Mouse (Mus musculus) midbrain, embryonic 14.5 days (tissue): ENCODE measurements around the gene Cdan1. TPM values are rescaled to one million over a fixed set of nuclear protein-coding genes. Genes with fewer than 3 reads are reported as not detected.
A peak's percentile ranks its signal among the peaks of the same experiment; 100 is the strongest.

ENCODE experiments used
- ATAC-seq: fragments of 200-750 bp; cut with Nextera tagmentation; 2 replicates; pipeline ENCODE4 v1.8.0; 2017; ENCODE audit warnings: moderate number of reproducible peaks, moderate library complexity; ENCODE audit not compliant: low FRiP score, low TSS enrichment
- DNase-seq: peaks from one replicate; pipeline ENCODE4 v3.0.0-alpha.2; 2015
- H3K27ac ChIP-seq: fragments of 300-500 bp; sonication (generic); replicated peaks from 2 replicates; pipeline ENCODE4 v1.5.1; 2014; ENCODE audit warnings: mild to moderate bottlenecking, low read depth, low read length, moderate library complexity
- H3K27me3 ChIP-seq: fragments of 300-500 bp; sonication (generic); 2 replicates; pipeline ENCODE4 v1.6.1; 2014; ENCODE audit warnings: low read length, control low read depth, mixed read lengths; ENCODE audit not compliant: control insufficient read depth, insufficient read depth
- H3K36me3 ChIP-seq: fragments of 300-500 bp; sonication (generic); 2 replicates; pipeline ENCODE4 v1.6.1; 2014; ENCODE audit warnings: low read length, control low read depth; ENCODE audit not compliant: control insufficient read depth, insufficient read depth
- H3K4me1 ChIP-seq: fragments of 300-500 bp; sonication (generic); 2 replicates; pipeline ENCODE4 v1.6.1; 2014; ENCODE audit warnings: mild to moderate bottlenecking, antibody characterized with exemption, low read length, control low read depth; ENCODE audit not compliant: control insufficient read depth, insufficient read depth
- H3K4me2 ChIP-seq: fragments of 300-500 bp; sonication (generic); 2 replicates; pipeline ENCODE4 v1.6.1; 2014; ENCODE audit warnings: mild to moderate bottlenecking, low read length, moderate library complexity
- H3K4me3 ChIP-seq: fragments of 300-500 bp; sonication (generic); replicated peaks from 2 replicates; pipeline ENCODE4 v1.5.1; 2014; ENCODE audit warnings: low read depth, low read length
- H3K9ac ChIP-seq: fragments of 300-500 bp; sonication (generic); replicated peaks from 2 replicates; pipeline ENCODE4 v1.6.1; 2014; ENCODE audit warnings: mild to moderate bottlenecking, low read length, moderate library complexity
- H3K9me3 ChIP-seq: fragments of 300-500 bp; sonication (generic); 2 replicates; pipeline ENCODE4 v1.6.1; 2016; ENCODE audit warnings: low read length, control low read depth, mixed read lengths; ENCODE audit not compliant: control insufficient read depth
- WGBS: fragments of 180-500 bp; shearing (Covaris S2); extraction: QIAGEN DNeasy Blood & Tissue Kit; methylation state at CpG from one replicate; pipeline ENCODE4 v1.1.7; 2014; 5-methylcytosine and 5-hydroxymethylcytosine counted together
- polyA plus RNA-seq: library from polyadenylated mRNA; unstranded; fragments of >200 nt; fragmentation: Nextera tagmentation; extraction: Ambion mirVana; gene quantifications from 2 replicates; pipeline ENCODE4 v1.2.1, GENCODE M21; 2014

The Cdan1 gene
- polyA plus RNA-seq, result 7.6 and 7.7 TPM in 2 replicates

- peak within 1 kb of the TSS; percentile 93 for H3K27ac ChIP-seq
- peak; percentile 71 for ATAC-seq
- peak; percentile 74 for DNase-seq
- under 1% methylated on average over 70 of the region's 71 CpGs for WGBS
- no peaks in the 10 kb centered on the region for H3K36me3 ChIP-seq
- H3K4me2 ChIP-seq, result peak within 1 kb of the TSS; percentile 73
- H3K9ac ChIP-seq, result peak within 1 kb of the TSS; percentile 86
- peaks cover 10% of the 10 kb centered on the region for H3K4me1 ChIP-seq
- peak within 1 kb of the TSS; percentile 88 for H3K4me3 ChIP-seq
- H3K27me3 ChIP-seq, result no peaks in the 10 kb centered on the region
- no peaks in the 10 kb centered on the region for H3K9me3 ChIP-seq
Observed at GRCm38 (mm10) chr2:120849449-120850423, at the start of gene Cdan1. Gene Cdan1 (minus strand): TSS chr2:120850128.

GRCm38 (mm10) chr2:120896361-120896760 is 46.4 kb upstream of the Cdan1 start:
- ATAC-seq (no peak), DNase-seq (no peak)
- Histone ChIP-seq H3K4me1 (no peaks in the 10 kb centered on the region), H3K27me3 (no peaks in the 10 kb centered on the region), H3K9ac (no peak overlapping the region), H3K4me3 (no peak overlapping the region), H3K27ac (no peak overlapping the region), H3K36me3 (peaks cover 86% of the 10 kb centered on the region), H3K4me2 (no peak overlapping the region), H3K9me3 (no peaks in the 10 kb centered on the region)
- 97% methylated on average over 3 of the region's 3 CpGs for WGBS

DNA sequence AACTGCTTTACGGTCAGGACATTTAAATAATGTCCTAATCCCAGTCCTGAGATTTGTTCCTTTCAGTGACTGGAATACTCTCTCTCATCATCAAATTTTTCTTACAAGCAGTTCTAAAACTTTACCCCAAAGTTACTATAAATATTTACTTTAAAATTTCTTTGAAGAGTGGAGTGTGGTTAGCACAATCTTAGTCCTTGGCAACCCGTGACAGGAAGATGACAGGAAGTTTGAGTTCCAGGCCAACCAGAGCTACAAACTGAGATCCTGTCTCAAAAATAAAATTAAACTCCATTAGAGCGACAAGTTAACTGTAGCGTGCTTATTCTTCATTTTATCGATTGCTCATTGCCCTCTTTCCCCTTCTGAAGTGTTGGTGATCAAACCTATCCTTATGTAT is 37.7 kb upstream of the Cdan1 start:
- H3K4me1 ChIP-seq, result no peaks in the 10 kb centered on the region
- H3K9ac ChIP-seq, result no peak overlapping the region
- WGBS, result 97% methylated on average over 5 of the region's 5 CpGs
- H3K27ac ChIP-seq, result no peak overlapping the region
- no peak overlapping the region for H3K4me2 ChIP-seq
- H3K9me3 ChIP-seq, result no peaks in the 10 kb centered on the region
- H3K4me3 ChIP-seq, result no peak overlapping the region
- ATAC-seq, result no peak
- peaks cover 75% of the 10 kb centered on the region for H3K36me3 ChIP-seq
- H3K27me3 ChIP-seq, result no peaks in the 10 kb centered on the region
- DNase-seq, result no peak

DNA sequence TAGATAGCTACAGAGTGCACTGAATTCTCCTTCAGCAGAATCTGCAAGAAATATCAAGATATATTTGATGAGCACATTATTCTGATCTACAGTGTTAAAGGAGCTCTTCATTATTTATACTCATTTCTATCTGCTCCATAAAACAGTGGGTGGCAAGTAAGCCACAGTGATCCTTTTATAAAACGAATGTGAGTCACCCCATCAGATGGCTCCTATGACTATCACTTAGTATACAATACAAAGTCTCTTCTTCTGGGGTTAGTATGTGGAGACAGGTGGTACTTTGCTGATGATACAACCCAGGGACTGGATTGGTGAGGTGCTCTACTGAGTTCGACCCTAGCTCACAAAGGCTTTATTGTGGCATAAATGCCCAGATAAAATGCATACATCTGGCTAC is 23.3 kb upstream of the Cdan1 start:
- H3K9ac ChIP-seq, result no peak overlapping the region
- 86% methylated on average over 2 of the region's 2 CpGs for WGBS
- ATAC-seq (no peak), DNase-seq (no peak)
- peaks cover 76% of the 10 kb centered on the region for H3K36me3 ChIP-seq
- no peak overlapping the region for H3K4me2 ChIP-seq
- H3K27me3 ChIP-seq, result no peaks in the 10 kb centered on the region
- H3K4me1 ChIP-seq, result no peaks in the 10 kb centered on the region
- no peak overlapping the region for H3K27ac ChIP-seq
- H3K9me3 ChIP-seq, result no peaks in the 10 kb centered on the region
- no peak overlapping the region for H3K4me3 ChIP-seq

GRCm38 (mm10) chr2:120871447-120872336 is 21.8 kb upstream of the Cdan1 start:
- H3K27me3 ChIP-seq, result no peaks in the 10 kb centered on the region
- no peak overlapping the region for H3K9ac ChIP-seq
- no peak overlapping the region for H3K4me3 ChIP-seq
- ATAC-seq, result no peak
- no peaks in the 10 kb centered on the region for H3K4me1 ChIP-seq
- no peak for DNase-seq
- no peaks in the 10 kb centered on the region for H3K9me3 ChIP-seq
- WGBS, result 77% methylated on average over 9 of the region's 9 CpGs
- no peak overlapping the region for H3K4me2 ChIP-seq
- no peak overlapping the region for H3K27ac ChIP-seq
- peaks cover 76% of the 10 kb centered on the region for H3K36me3 ChIP-seq

GRCm38 (mm10) chr2:120867336-120867735 is 17.4 kb upstream of the Cdan1 start:
- H3K36me3 ChIP-seq, result peaks cover 70% of the 10 kb centered on the region
- H3K4me3 ChIP-seq, result no peak overlapping the region
- no peak for DNase-seq

DNA sequence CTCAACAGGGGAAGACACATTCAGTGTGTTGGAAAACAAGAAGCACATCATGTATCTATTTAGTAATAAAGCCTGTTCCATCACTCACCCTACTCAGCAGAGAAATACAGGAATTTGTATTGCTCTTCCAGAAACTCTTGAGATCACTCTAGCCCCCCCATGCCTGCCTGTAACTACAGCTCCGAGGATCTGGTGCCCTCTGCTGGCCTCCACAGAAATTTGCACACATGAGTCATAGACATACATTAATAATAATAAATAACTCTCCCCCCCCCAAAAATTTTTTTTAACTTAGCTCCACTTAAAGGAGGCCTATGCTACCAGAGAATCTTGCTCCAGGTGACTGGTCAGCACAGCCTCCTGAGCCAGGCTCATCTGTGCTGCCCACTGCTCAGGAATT is 16.6 kb upstream of the Cdan1 start:
- 36% methylated on average over 1 of the region's 1 CpGs for WGBS
- H3K9ac ChIP-seq, result no peak overlapping the region
- H3K27me3 ChIP-seq, result no peaks in the 10 kb centered on the region
- H3K4me2 ChIP-seq, result no peak overlapping the region
- H3K27ac ChIP-seq, result no peak overlapping the region
- no peaks in the 10 kb centered on the region for H3K9me3 ChIP-seq
- H3K4me3 ChIP-seq, result no peak overlapping the region
- ATAC-seq (no peak), DNase-seq (peak; percentile 71)
- peaks cover 70% of the 10 kb centered on the region for H3K36me3 ChIP-seq
- H3K4me1 ChIP-seq, result no peaks in the 10 kb centered on the region

More at GRCm38 (mm10) chr2:120867336-120867735, 17.4 kb upstream of the Cdan1 start:
- Histone ChIP-seq H3K4me2 (no peak overlapping the region), H3K4me1 (no peaks in the 10 kb centered on the region), H3K27ac (no peak overlapping the region), H3K9me3 (no peaks in the 10 kb centered on the region), H3K9ac (no peak overlapping the region), H3K27me3 (no peaks in the 10 kb centered on the region)
- 93% methylated on average over 5 of the region's 5 CpGs for WGBS
- no peak for ATAC-seq

DNA sequence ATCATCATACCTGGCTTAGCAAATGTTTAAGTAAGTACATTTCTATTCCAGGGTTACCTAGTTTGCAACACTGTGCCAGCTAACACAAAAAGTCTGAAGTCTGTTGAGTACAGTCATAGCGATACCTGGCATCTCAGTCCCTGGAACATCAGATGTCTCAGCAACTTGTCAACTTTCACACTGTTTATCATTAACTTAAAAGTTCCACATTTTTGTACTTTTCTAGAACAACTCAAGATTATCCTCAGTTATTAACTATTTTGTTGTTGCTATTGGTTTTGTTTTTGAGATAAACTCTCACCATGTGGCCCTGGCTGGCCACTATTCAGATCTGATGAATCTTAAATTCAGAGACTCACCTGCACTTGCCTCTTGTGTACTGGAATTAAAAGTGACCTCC is 13.5 kb upstream of the Cdan1 start:
- DNase-seq (no peak), ATAC-seq (no peak)
- no peaks in the 10 kb centered on the region for H3K4me1 ChIP-seq
- H3K27me3 ChIP-seq, result no peaks in the 10 kb centered on the region
- H3K4me3 ChIP-seq, result no peak overlapping the region
- H3K36me3 ChIP-seq, result peaks cover 63% of the 10 kb centered on the region
- no peak overlapping the region for H3K27ac ChIP-seq
- WGBS, result 96% methylated on average over 1 of the region's 1 CpGs
- H3K9me3 ChIP-seq, result no peaks in the 10 kb centered on the region
- H3K9ac ChIP-seq, result no peak overlapping the region
- no peak overlapping the region for H3K4me2 ChIP-seq
